Mouse (Mus musculus) embryonic facial prominence, embryonic 12.5 days (tissue): ENCODE data around the gene Tmc5. TPM values are rescaled to one million over a fixed set of nuclear protein-coding genes. Genes with fewer than 3 reads are reported as not detected.

Experiments used
- ATAC-seq: fragments of 200-750 bp; cut with Nextera tagmentation; 2 replicates; pipeline ENCODE4 v1.8.0; 2017; ENCODE audit not compliant: insufficient number of reproducible peaks, insufficient read depth, low FRiP score, low TSS enrichment
- H3K27ac ChIP-seq: fragments of 300-500 bp; sonication (generic); 2 replicates; pipeline ENCODE4 v1.5.1; 2016; ENCODE audit warnings: mild to moderate bottlenecking
- H3K27me3 ChIP-seq: fragments of 300-500 bp; sonication (generic); 2 replicates; pipeline ENCODE4 v1.6.1; 2016; ENCODE audit warnings: mild to moderate bottlenecking, moderate library complexity
- H3K36me3 ChIP-seq: fragments of 300-500 bp; sonication (generic); 2 replicates; pipeline ENCODE4 v1.6.1; 2016; ENCODE audit warnings: mild to moderate bottlenecking
- H3K4me1 ChIP-seq: fragments of 300-500 bp; sonication (generic); 2 replicates; pipeline ENCODE4 v1.6.1; 2016
- H3K4me2 ChIP-seq: fragments of 300-500 bp; sonication (generic); replicated peaks from 2 replicates; pipeline ENCODE4 v1.6.1; 2016; ENCODE audit warnings: mild to moderate bottlenecking, moderate library complexity
- H3K4me3 ChIP-seq: fragments of 300-500 bp; sonication (generic); 2 replicates; pipeline ENCODE4 v1.5.1; 2016; ENCODE audit warnings: mild to moderate bottlenecking
- H3K9ac ChIP-seq: fragments of 300-500 bp; sonication (generic); 2 replicates; pipeline ENCODE4 v1.6.1; 2016; ENCODE audit warnings: mild to moderate bottlenecking, moderate library complexity
- H3K9me3 ChIP-seq: fragments of 300-500 bp; sonication (generic); 2 replicates; pipeline ENCODE4 v1.6.1; 2016; ENCODE audit warnings: mild to moderate bottlenecking, moderate library complexity
- WGBS: fragments of 180-500 bp; shearing (Covaris S2); methylation state at CpG from one replicate; pipeline ENCODE4 v1.1.7; 2016; 5-methylcytosine and 5-hydroxymethylcytosine counted together
- polyA plus RNA-seq: library from polyadenylated mRNA; unstranded; fragments of >200 nt; fragmentation: Nextera tagmentation; extraction: Ambion mirVana; gene quantifications from 2 replicates; pipeline ENCODE4 v1.2.1, GENCODE M21; 2016

Gene Tmc5
- polyA plus RNA-seq, 1 experiment from 2014 or later, result 0.12 TPM

- ATAC-seq, result no peak
- no peak overlapping the region for H3K4me2 ChIP-seq
- no peaks in the 10 kb centered on the region for H3K36me3 ChIP-seq
- H3K27me3 ChIP-seq, result no peaks in the 10 kb centered on the region
- no peak overlapping the region for H3K4me3 ChIP-seq
- H3K4me1 ChIP-seq, result no peaks in the 10 kb centered on the region
- H3K27ac ChIP-seq, result no peak overlapping the region
- 85% methylated on average over 4 of the region's 4 CpGs for WGBS
- no peak overlapping the region for H3K9ac ChIP-seq
- H3K9me3 ChIP-seq, result no peaks in the 10 kb centered on the region
Observed at GRCm38 (mm10) chr7:118611185-118611749, 14.2 kb downstream of the Tmc5 start.

- Histone ChIP-seq H3K4me2 (no peak overlapping the region), H3K27ac (no peak overlapping the region), H3K9ac (no peak overlapping the region), H3K36me3 (no peaks in the 10 kb centered on the region), H3K27me3 (no peaks in the 10 kb centered on the region), H3K4me3 (no peak overlapping the region), H3K9me3 (no peaks in the 10 kb centered on the region), H3K4me1 (no peaks in the 10 kb centered on the region)
- WGBS, result 72% methylated on average over 8 of the region's 8 CpGs
- ATAC-seq, result no peak
Observed at GRCm38 (mm10) chr7:118611933-118612332, 14.8 kb downstream of the Tmc5 start.

DNA sequence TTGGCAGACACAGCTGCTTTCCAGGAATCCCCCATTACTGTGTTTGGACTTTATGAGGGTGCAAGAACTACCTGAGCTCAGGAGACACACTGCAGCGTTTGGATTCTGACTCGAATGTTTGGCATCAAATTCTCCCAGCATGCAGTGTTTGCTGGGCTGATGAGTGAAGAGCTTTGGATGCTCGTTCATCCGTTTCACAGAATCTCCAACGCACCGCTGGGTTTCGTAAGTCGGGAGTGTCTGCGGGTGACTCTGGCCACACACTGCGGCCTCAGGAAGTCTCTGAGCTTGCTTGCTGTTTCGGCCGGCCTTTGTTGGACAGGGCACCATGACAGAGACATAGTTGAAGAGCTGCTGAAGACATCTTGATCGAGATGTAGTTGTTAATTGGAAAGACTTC, 17.0 kb downstream of the Tmc5 start:
- WGBS, result 59% methylated on average over 13 of the region's 13 CpGs
- no peaks in the 10 kb centered on the region for H3K27me3 ChIP-seq
- H3K4me2 ChIP-seq, result no peak overlapping the region
- H3K36me3 ChIP-seq, result no peaks in the 10 kb centered on the region
- no peaks in the 10 kb centered on the region for H3K4me1 ChIP-seq
- no peak for ATAC-seq
- H3K9ac ChIP-seq, result no peak overlapping the region
- no peak overlapping the region for H3K27ac ChIP-seq
- no peaks in the 10 kb centered on the region for H3K9me3 ChIP-seq
- no peak overlapping the region for H3K4me3 ChIP-seq

GRCm38 (mm10) chr7:118618104-118618503, 21.0 kb downstream of the Tmc5 start:
- WGBS, result 70% methylated on average over 5 of the region's 5 CpGs
- Histone ChIP-seq H3K36me3 (no peaks in the 10 kb centered on the region), H3K4me1 (no peaks in the 10 kb centered on the region), H3K4me3 (no peak overlapping the region), H3K9me3 (no peaks in the 10 kb centered on the region), H3K9ac (no peak overlapping the region), H3K27me3 (no peaks in the 10 kb centered on the region), H3K4me2 (no peak overlapping the region), H3K27ac (no peak overlapping the region)
- ATAC-seq, result no peak

DNA sequence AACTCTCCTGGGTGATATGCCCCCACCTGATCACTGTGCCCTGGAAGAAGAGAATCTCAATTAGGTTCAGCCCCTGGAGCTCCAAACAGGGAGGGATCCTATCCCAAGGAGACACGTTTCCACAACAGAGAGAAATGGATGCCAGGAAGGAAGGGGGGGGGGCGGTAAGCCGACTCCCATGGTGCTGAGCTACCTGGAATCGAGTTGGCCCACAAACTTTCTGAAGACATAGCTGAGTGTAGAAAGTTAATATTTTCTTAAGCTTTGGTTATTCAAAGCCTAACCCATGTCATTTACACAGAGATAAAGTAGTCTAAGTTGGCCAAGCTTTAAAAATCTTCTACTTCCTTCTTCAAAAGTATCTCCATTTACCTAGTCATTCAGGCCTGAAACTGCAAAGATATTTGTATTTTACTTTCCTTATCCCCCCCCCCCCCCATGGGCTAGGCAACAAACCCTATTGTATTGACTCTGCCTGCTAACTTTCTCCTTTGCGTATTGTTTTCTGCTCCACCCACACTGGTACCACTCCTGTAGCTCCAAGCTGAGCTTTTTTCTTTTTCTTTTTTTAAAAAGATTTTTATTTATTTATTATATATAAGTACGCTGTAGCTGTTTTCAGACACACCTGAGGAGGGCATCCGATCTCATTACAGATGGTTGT, 23.3 kb downstream of the Tmc5 start:
- no peak overlapping the region for H3K4me2 ChIP-seq
- no peaks in the 10 kb centered on the region for H3K4me1 ChIP-seq
- no peak for ATAC-seq
- no peak overlapping the region for H3K9ac ChIP-seq
- H3K27me3 ChIP-seq, result no peaks in the 10 kb centered on the region
- H3K4me3 ChIP-seq, result no peak overlapping the region
- no peaks in the 10 kb centered on the region for H3K36me3 ChIP-seq
- WGBS, result 84% methylated on average over 7 of the region's 7 CpGs
- no peak overlapping the region for H3K27ac ChIP-seq
- no peaks in the 10 kb centered on the region for H3K9me3 ChIP-seq

- Histone ChIP-seq H3K9ac (no peak overlapping the region), H3K36me3 (no peaks in the 10 kb centered on the region), H3K4me1 (no peaks in the 10 kb centered on the region), H3K9me3 (no peaks in the 10 kb centered on the region), H3K27ac (no peak overlapping the region), H3K4me3 (no peak overlapping the region), H3K27me3 (no peaks in the 10 kb centered on the region), H3K4me2 (no peak overlapping the region)
- no peak for ATAC-seq
- WGBS, result 77% methylated on average over 6 of the region's 6 CpGs
Observed at GRCm38 (mm10) chr7:118621094-118621493, 24.0 kb downstream of the Tmc5 start.

DNA sequence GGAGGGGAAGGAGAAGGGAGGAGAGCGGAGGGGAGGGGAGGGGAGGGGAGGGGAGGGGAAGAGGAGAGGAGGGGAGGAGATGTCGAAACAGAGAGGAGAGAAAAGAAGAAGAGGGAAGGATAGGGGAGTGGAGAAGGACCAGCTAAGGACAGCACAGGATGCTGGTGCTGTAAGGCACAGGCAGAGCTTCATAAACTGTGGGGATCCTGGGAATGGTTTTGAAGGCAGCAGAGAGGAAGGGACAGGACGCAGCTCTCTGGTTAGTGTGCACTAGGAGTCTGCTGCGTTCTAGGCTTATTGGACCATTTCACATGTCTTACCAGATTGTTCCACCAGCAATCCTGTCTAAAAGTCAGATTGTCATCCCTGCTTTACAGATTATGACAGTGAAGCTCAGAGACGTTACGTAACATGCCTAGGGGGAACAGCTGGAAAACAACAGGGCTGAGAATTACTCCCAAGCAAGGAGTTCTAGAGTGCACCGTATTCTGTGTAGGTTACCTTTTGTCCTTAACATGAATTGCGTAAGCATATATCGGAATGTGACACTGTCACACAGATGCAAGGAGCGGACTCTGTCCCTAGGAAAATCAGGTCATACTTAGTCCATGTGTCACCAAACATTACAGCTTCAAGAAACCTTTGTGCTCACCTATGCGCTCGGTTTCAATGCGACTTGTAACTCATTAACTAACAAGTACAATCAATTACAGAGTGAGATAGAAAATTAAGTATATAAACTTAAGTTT, 30.6 kb downstream of the Tmc5 start:
- Histone ChIP-seq H3K27me3 (no peaks in the 10 kb centered on the region), H3K4me2 (no peak overlapping the region), H3K4me3 (no peak overlapping the region), H3K9me3 (no peaks in the 10 kb centered on the region), H3K27ac (no peak overlapping the region), H3K9ac (no peak overlapping the region), H3K36me3 (no peaks in the 10 kb centered on the region), H3K4me1 (no peaks in the 10 kb centered on the region)
- ATAC-seq, result no peak
- WGBS, result 75% methylated on average over 13 of the region's 13 CpGs

DNA sequence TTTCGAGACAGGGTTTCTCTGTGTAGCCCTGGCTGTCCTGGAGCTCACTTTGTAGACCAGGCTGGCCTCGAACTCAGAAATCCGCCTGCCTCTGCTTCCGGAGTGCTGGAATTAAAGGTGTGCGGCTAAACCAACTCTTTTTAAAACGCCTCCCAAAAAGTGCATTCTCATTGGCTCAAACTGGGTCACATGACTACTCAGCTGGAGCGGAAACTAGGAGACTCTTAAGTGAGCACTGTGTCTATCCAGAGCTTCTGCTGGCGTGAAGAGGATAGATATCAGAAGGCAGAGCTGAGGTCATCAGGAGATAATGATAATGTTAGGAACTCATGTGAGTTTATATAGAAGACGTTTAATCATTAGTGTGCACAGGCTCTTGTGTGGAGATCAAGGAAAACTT, 36.0 kb downstream of the Tmc5 start:
- Histone ChIP-seq H3K27me3 (no peaks in the 10 kb centered on the region), H3K9ac (no peak overlapping the region), H3K4me1 (no peaks in the 10 kb centered on the region), H3K27ac (no peak overlapping the region), H3K36me3 (no peaks in the 10 kb centered on the region), H3K4me2 (no peak overlapping the region), H3K4me3 (no peak overlapping the region), H3K9me3 (no peaks in the 10 kb centered on the region)
- WGBS, result 85% methylated on average over 9 of the region's 9 CpGs
- no peak for ATAC-seq

DNA sequence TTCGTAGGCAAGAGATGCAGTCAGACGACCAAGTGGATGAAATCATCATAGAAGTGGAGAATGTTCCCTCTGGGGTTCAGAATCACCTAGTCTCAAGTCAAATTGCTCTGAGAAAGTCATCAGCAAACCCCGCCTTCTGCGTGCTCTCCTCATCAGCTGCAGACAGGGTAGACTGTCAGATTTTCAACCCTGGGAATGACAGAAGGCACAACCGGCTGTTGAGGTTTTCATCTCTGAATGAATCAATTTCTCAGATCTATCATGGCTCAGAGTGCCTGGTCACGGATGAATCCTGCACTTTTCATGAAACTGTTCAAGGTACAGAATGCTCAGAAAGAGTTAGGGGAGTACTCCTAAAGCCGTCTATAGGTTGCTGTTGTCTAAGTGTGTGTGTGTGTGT, 36.9 kb downstream of the Tmc5 start:
- no peak for ATAC-seq
- 84% methylated on average over 7 of the region's 7 CpGs for WGBS

GRCm38 (mm10) chr7:118637466-118637865, 40.4 kb downstream of the Tmc5 start:
- no peak overlapping the region for H3K4me2 ChIP-seq
- H3K9me3 ChIP-seq, result no peaks in the 10 kb centered on the region
- WGBS, result 53% methylated on average over 4 of the region's 4 CpGs
- H3K36me3 ChIP-seq, result no peaks in the 10 kb centered on the region
- H3K4me3 ChIP-seq, result no peak overlapping the region
- ATAC-seq, result no peak
- H3K9ac ChIP-seq, result no peak overlapping the region
- no peaks in the 10 kb centered on the region for H3K27me3 ChIP-seq
- no peak overlapping the region for H3K27ac ChIP-seq
- no peaks in the 10 kb centered on the region for H3K4me1 ChIP-seq

More for the DNA sequence above, 36.9 kb downstream of the Tmc5 start:
- no peak overlapping the region for H3K9ac ChIP-seq
- H3K36me3 ChIP-seq, result no peaks in the 10 kb centered on the region
- H3K27ac ChIP-seq, result no peak overlapping the region
- no peak overlapping the region for H3K4me3 ChIP-seq
- H3K27me3 ChIP-seq, result no peaks in the 10 kb centered on the region
- no peaks in the 10 kb centered on the region for H3K9me3 ChIP-seq
- H3K4me2 ChIP-seq, result no peak overlapping the region
- H3K4me1 ChIP-seq, result no peaks in the 10 kb centered on the region

DNA sequence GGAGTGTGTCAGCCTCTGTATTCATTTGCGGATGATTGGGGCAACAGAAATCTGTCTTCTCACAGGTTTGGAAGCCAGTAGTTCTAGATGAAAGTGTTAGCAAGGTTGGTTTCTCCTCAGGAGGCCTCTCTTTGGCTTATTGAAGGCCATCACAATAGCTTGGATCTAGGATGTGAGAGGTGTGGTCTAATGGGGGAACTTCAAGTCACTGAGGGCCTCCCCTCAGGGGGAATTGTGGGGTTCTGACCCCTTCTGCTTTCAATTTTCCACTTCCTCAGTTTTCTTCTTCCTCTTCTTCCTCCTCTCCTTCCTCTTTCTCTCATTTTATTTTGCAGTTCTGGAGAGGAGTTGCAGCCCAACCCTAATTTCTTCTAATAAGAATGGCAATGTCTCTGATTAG, 49.1 kb downstream of the Tmc5 start:
- H3K4me1 ChIP-seq, result no peaks in the 10 kb centered on the region
- no peak overlapping the region for H3K4me3 ChIP-seq
- 78% methylated on average over 1 of the region's 1 CpGs for WGBS
- H3K27ac ChIP-seq, result no peak overlapping the region
- no peak overlapping the region for H3K4me2 ChIP-seq
- H3K36me3 ChIP-seq, result no peaks in the 10 kb centered on the region
- no peak for ATAC-seq
- H3K9me3 ChIP-seq, result no peaks in the 10 kb centered on the region
- H3K27me3 ChIP-seq, result no peaks in the 10 kb centered on the region
- H3K9ac ChIP-seq, result no peak overlapping the region

- H3K27me3 ChIP-seq, result no peaks in the 10 kb centered on the region
- WGBS, result 79% methylated on average over 7 of the region's 7 CpGs
- no peak overlapping the region for H3K27ac ChIP-seq
- no peak overlapping the region for H3K4me2 ChIP-seq
- H3K4me1 ChIP-seq, result no peaks in the 10 kb centered on the region
- H3K36me3 ChIP-seq, result no peaks in the 10 kb centered on the region
- no peak overlapping the region for H3K4me3 ChIP-seq
- no peak for ATAC-seq
- H3K9ac ChIP-seq, result no peak overlapping the region
- H3K9me3 ChIP-seq, result no peaks in the 10 kb centered on the region
Observed at GRCm38 (mm10) chr7:118649328-118649727, 52.2 kb downstream of the Tmc5 start.
